9 mouse cellular contexts compared by ENCODE assay signal in the genomic region with DNA sequence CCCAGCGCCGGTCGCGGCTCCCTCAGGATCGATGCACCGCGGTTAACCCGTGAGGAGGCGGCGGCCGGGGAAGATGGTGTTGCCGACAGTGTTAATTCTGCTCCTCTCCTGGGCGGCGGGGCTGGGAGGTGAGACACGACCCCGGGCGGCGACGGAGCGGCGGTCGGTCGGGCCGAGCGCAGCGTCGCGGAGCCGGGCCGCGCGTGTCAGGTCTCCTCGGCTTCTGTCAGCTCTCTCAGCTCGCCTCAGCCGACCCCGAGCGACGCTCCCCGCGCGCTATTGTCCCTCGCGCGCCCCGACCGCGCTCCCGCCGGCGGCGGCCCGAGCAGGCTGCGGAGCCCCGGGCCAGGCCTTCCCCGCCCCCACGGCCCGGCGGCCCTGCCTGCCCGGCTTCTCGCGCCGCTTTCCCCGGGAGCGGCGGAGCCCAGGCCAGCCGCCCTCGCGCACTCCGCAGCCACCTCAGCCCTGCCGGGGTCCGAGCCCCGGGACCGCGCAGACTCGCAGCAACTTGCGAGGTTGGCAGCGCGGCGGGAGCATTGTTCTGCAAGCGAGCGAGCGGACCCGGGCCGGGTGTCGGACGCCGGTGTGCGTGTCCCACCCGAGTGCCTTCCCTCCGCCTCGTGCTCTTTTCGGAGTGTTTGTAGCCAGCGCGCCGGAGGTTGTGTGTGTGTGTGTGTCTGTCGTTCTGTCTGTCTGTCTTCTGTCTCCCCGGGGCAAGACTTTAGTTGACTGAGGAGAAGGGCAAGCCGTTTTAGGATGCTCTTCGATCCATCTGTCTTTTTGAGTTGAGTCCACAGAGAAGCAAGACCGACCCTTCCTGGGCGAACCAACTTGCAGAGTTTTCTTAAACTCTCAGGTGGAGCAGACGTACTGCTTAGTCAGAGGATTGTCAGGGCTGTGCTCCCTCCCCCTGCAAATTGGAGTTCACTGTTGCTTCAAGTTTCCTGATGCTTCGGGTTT. TPM values are rescaled to one million over a fixed set of nuclear protein-coding genes. Genes with fewer than 3 reads are reported as not detected.
DNase-seq lines count a peak whose midpoint lies in the region; ATAC-seq and TF ChIP-seq lines count a peak whose summit lies in the region.
"Had no signal": no experiment of that assay in that cellular context is flagged by ENCODE, and none has a peak within 500 bp of the region (broad histone marks: within the 10 kb centered on the region; RNA-seq: fewer than 3 reads in every experiment).

No protein-coding gene starts in this region.

- WGBS in bone marrow, adult 2 months = under 1% methylated on average over 100 of the region's 103 CpGs
- under 1% methylated on average over 102 of the region's 103 CpGs for WGBS in forebrain, embryonic 10.5 days
- 1% methylated on average over 79 of the region's 103 CpGs for WGBS in heart, postnatal 0 days
- WGBS in lung, embryonic 15.5 days = 2% methylated on average over 65 of the region's 103 CpGs
- WGBS in neural tube, embryonic 15.5 days = under 1% methylated on average over 98 of the region's 103 CpGs

- H3K27me3 ChIP-seq in forebrain, embryonic 10.5 days (ENCODE audit: poor library complexity, severe bottlenecking) = no peaks in the 10 kb centered on the region
- no peaks in the 10 kb centered on the region for H3K27me3 ChIP-seq in heart, postnatal 0 days (ENCODE audit: control insufficient read depth, insufficient read depth, low read length)
- no peaks in the 10 kb centered on the region for H3K27me3 ChIP-seq in lung, embryonic 15.5 days
- no peaks in the 10 kb centered on the region for H3K27me3 ChIP-seq in neural tube, embryonic 15.5 days (replicated peaks)

- peak overlapping the region; percentile 87 for H3K9ac ChIP-seq in heart, postnatal 0 days (replicated peaks; ENCODE audit: low read depth, low read length)
- H3K9ac ChIP-seq in lung, embryonic 15.5 days = peak overlapping the region; percentile 94
- peak overlapping the region; percentile 95 for H3K9ac ChIP-seq in neural tube, embryonic 15.5 days (replicated peaks)

- H3K27ac ChIP-seq in bone marrow, adult 2 months (ENCODE audit: control insufficient read depth, insufficient read depth, low read depth, low read length, poor library complexity) = peak overlapping the region; percentile 99
- H3K27ac ChIP-seq in forebrain, embryonic 10.5 days = peak overlapping the region; percentile 97
- peak overlapping the region; percentile 96 for H3K27ac ChIP-seq in heart, postnatal 0 days (ENCODE audit: low read depth)
- H3K27ac ChIP-seq in lung, embryonic 15.5 days = peak overlapping the region; percentile 98
- H3K27ac ChIP-seq in neural tube, embryonic 15.5 days (replicated peaks) = peak overlapping the region; percentile 99

- TF ChIP-seq POLR2A in bone marrow, adult 2 months (IDR thresholded peaks at IDR 0.05; ENCODE audit: borderline replicate concordance, control insufficient read depth, low read depth, low read length) = no peak; the same call in 1 of the 2 replicates

- peak; percentile 67 for ATAC-seq in heart, postnatal 0 days (ENCODE audit: insufficient read depth, low read depth)
- ATAC-seq in lung, embryonic 15.5 days (ENCODE audit: borderline replicate concordance, extremely low read depth, low FRiP score, low TSS enrichment) = peak; percentile 60; the same call in 1 of the 2 replicates
- ATAC-seq in neural tube, embryonic 15.5 days (ENCODE audit: low FRiP score) = peak; percentile 77

- no peaks in the 10 kb centered on the region for H3K36me3 ChIP-seq in forebrain, embryonic 10.5 days (replicated peaks)
- H3K36me3 ChIP-seq in heart, postnatal 0 days (replicated peaks; ENCODE audit: control insufficient read depth, insufficient read depth, low read length) = no peaks in the 10 kb centered on the region
- no peaks in the 10 kb centered on the region for H3K36me3 ChIP-seq in lung, embryonic 15.5 days
- no peaks in the 10 kb centered on the region for H3K36me3 ChIP-seq in neural tube, embryonic 15.5 days

- no peak for TF ChIP-seq EP300 in heart, postnatal 0 days (IDR thresholded peaks at IDR 0.05; ENCODE audit: low read depth)

- H3K4me3 ChIP-seq in bone marrow, adult 2 months (replicated peaks; ENCODE audit: control insufficient read depth, low read depth, low read length) = peak overlapping the region; percentile 97
- H3K4me3 ChIP-seq in forebrain, embryonic 10.5 days = peak overlapping the region; percentile 97
- H3K4me3 ChIP-seq in heart, postnatal 0 days (ENCODE audit: low read depth, low read length) = peak overlapping the region; percentile 76
- peak overlapping the region; percentile 85 for H3K4me3 ChIP-seq in lung, embryonic 15.5 days
- H3K4me3 ChIP-seq in neural tube, embryonic 15.5 days (replicated peaks) = peak overlapping the region; percentile 98

- peaks cover 1% of the 10 kb centered on the region; the same call in 1 of the 2 replicates for H3K4me1 ChIP-seq in bone marrow, adult 2 months (ENCODE audit: control insufficient read depth, insufficient read depth, low read length)
- H3K4me1 ChIP-seq in forebrain, embryonic 10.5 days = peaks cover 28% of the 10 kb centered on the region
- H3K4me1 ChIP-seq in heart, postnatal 0 days (ENCODE audit: control insufficient read depth, insufficient read depth) = peaks cover 7% of the 10 kb centered on the region
- H3K4me1 ChIP-seq in lung, embryonic 15.5 days = peaks cover 24% of the 10 kb centered on the region
- H3K4me1 ChIP-seq in neural tube, embryonic 15.5 days = peaks cover 22% of the 10 kb centered on the region

- peak; percentile 54 for DNase-seq in ES-CJ7 (ENCODE audit: low read depth, low spot score)
- DNase-seq in forebrain, embryonic 10.5 days (ENCODE audit: extremely low spot score, low spot score) = peak; percentile 68
- DNase-seq in heart, postnatal 0 days (ENCODE audit: low spot score) = peak; percentile 54
- peak; percentile 44 to 72 for DNase-seq in kidney, postnatal 25 days
- DNase-seq in thymus, postnatal 14 days = peak; percentile 63

- peak overlapping the region; percentile 79 for H3K4me2 ChIP-seq in heart, postnatal 0 days (ENCODE audit: low read depth, low read length)
- H3K4me2 ChIP-seq in lung, embryonic 15.5 days = peak overlapping the region; percentile 57
- H3K4me2 ChIP-seq in neural tube, embryonic 15.5 days = peak overlapping the region; percentile 77

- no peaks in the 10 kb centered on the region for H3K9me3 ChIP-seq in forebrain, embryonic 10.5 days
- H3K9me3 ChIP-seq in heart, postnatal 0 days (replicated peaks; ENCODE audit: control insufficient read depth, low read length) = no peaks in the 10 kb centered on the region
- no peaks in the 10 kb centered on the region for H3K9me3 ChIP-seq in lung, embryonic 15.5 days
- H3K9me3 ChIP-seq in neural tube, embryonic 15.5 days (replicated peaks) = no peaks in the 10 kb centered on the region

- no peak for TF ChIP-seq CTCF in bone marrow, adult 2 months (IDR thresholded peaks at IDR 0.05; ENCODE audit: control insufficient read depth, insufficient read depth, low read length)
- no peak for TF ChIP-seq CTCF in heart, postnatal 0 days (IDR thresholded peaks at IDR 0.05; ENCODE audit: low read depth)

RNA-seq across cellular contexts. Expression of gene Adam10, which starts 0.6 kb away (rescaled TPM):
- polyA plus RNA-seq in bone marrow, adult 2 months (2011; ENCODE audit: insufficient read depth, insufficient read length, low replicate concordance, missing spikeins) = 36.8 and 50.8 TPM in 2 replicates
- polyA plus RNA-seq in forebrain, embryonic 10.5 days (2016; fragmentation: Nextera tagmentation; extraction: Ambion mirVana) = 60.6 and 63.5 TPM in 2 replicates
- 15.0 and 20.2 TPM in 2 replicates for total RNA-seq in heart, postnatal 0 days (2014; rRNA removed; ENCODE audit: low replicate concordance)
- 39.3 and 39.9 TPM in 2 replicates for polyA plus RNA-seq in heart, postnatal 0 days (2015; fragmentation: Nextera tagmentation; extraction: Ambion mirVana)
- 83.9 and 85.7 TPM in 2 replicates for polyA plus RNA-seq in lung, embryonic 15.5 days (2015; fragmentation: Nextera tagmentation; extraction: Ambion mirVana)
- 53.1 and 59.5 TPM in 2 replicates for polyA plus RNA-seq in neural tube, embryonic 15.5 days (2015; fragmentation: Nextera tagmentation; extraction: Ambion mirVana)

RNA-seq across cellular contexts. Expression of gene Mindy2, which starts 22.4 kb away (rescaled TPM):
- polyA plus RNA-seq in bone marrow, adult 2 months (2011; ENCODE audit: insufficient read depth, insufficient read length, low replicate concordance, missing spikeins) = 17.6 and 20.9 TPM in 2 replicates
- polyA plus RNA-seq in forebrain, embryonic 10.5 days (2016; fragmentation: Nextera tagmentation; extraction: Ambion mirVana) = 3.7 and 4.2 TPM in 2 replicates
- total RNA-seq in heart, postnatal 0 days (2014; rRNA removed; ENCODE audit: low replicate concordance) = 15.3 and 20.8 TPM in 2 replicates
- 9.0 and 9.2 TPM in 2 replicates for polyA plus RNA-seq in heart, postnatal 0 days (2015; fragmentation: Nextera tagmentation; extraction: Ambion mirVana)
- 10.1 and 10.8 TPM in 2 replicates for polyA plus RNA-seq in lung, embryonic 15.5 days (2015; fragmentation: Nextera tagmentation; extraction: Ambion mirVana)
- polyA plus RNA-seq in neural tube, embryonic 15.5 days (2015; fragmentation: Nextera tagmentation; extraction: Ambion mirVana) = 19.3 and 22.3 TPM in 2 replicates

RNA-seq across cellular contexts. Expression of gene Gm10642, which starts 23.4 kb away (rescaled TPM):
- polyA plus RNA-seq in bone marrow, adult 2 months (2011; ENCODE audit: insufficient read depth, insufficient read length, low replicate concordance, missing spikeins) = 1.0 and 2.8 TPM in 2 replicates
- polyA plus RNA-seq in forebrain, embryonic 10.5 days (2016; fragmentation: Nextera tagmentation; extraction: Ambion mirVana) = 0.30 TPM in 1 of 2 replicates, not detected in the other
- 1.3 TPM in 1 of 2 replicates, not detected in the other for total RNA-seq in heart, postnatal 0 days (2014; rRNA removed; ENCODE audit: low replicate concordance)
- 0.38 and 0.78 TPM in 2 replicates for polyA plus RNA-seq in heart, postnatal 0 days (2015; fragmentation: Nextera tagmentation; extraction: Ambion mirVana)
- 0.31 and 0.47 TPM in 2 replicates for polyA plus RNA-seq in lung, embryonic 15.5 days (2015; fragmentation: Nextera tagmentation; extraction: Ambion mirVana)
- 0.42 and 0.74 TPM in 2 replicates for polyA plus RNA-seq in neural tube, embryonic 15.5 days (2015; fragmentation: Nextera tagmentation; extraction: Ambion mirVana)
- total RNA-seq: hematopoietic stem cell, adult 5-6 weeks had no signal

Comparison
In these comparisons a context has a peak if more than half of its experiments do, and no peak if none do; other contexts are left out.
1. Peak in every context shown above with its lines: DNase-seq, ATAC-seq, H3K4me3 ChIP-seq and H3K27ac ChIP-seq.